Mouse (Mus musculus) bone marrow, adult 2 months (tissue): ENCODE data around the gene Tgm5. TPM values are rescaled to one million over a fixed set of nuclear protein-coding genes. Genes with fewer than 3 reads are reported as not detected.
A peak's percentile ranks its signal among the peaks of the same experiment; 100 is the strongest.
"Not testable (repeated sequence)": the region's sequence is repeated elsewhere in the genome, so short reads cannot be mapped to it uniquely, and the experiment has no call there.

Source experiments
- H3K27ac ChIP-seq: fragments of 200-500 bp; 2 replicates; pipeline ENCODE4 v1.5.1; 2012; ENCODE audit warnings: low read depth, mild to moderate bottlenecking, control low read depth, inconsistent platforms, low read length; ENCODE audit not compliant: control insufficient read depth, poor library complexity, insufficient read depth
- H3K4me1 ChIP-seq: fragments of 200-500 bp; 2 replicates; pipeline ENCODE4 v1.6.1; 2011; ENCODE audit warnings: low read length; ENCODE audit not compliant: control insufficient read depth, insufficient read depth
- H3K4me3 ChIP-seq: fragments of 200-500 bp; replicated peaks from 2 replicates; pipeline ENCODE3; 2011; ENCODE audit warnings: mild to moderate bottlenecking, low read depth, low read length, control low read depth; ENCODE audit not compliant: control insufficient read depth
- CTCF ChIP-seq: fragments of 200-500 bp; IDR thresholded peaks from 2 replicates; pipeline ENCODE4 v1.5.1; 2011; ENCODE audit warnings: low read length, control low read depth; ENCODE audit not compliant: control insufficient read depth, insufficient read depth
- POLR2A ChIP-seq: fragments of 200-500 bp; IDR thresholded peaks from 2 replicates; pipeline ENCODE4 v1.6.1; 2011; ENCODE audit warnings: low read depth, mild to moderate bottlenecking, control low read depth, low read length, borderline replicate concordance; ENCODE audit not compliant: control insufficient read depth
- WGBS: fragments of 180-500 bp; shearing (Covaris S2); methylation state at CpG from one replicate; pipeline ENCODE4 v1.1.7; 2018; 5-methylcytosine and 5-hydroxymethylcytosine counted together
- polyA plus RNA-seq: library from polyadenylated mRNA; stranded (reverse); fragments of >200 nt; gene quantifications from 2 replicates; pipeline ENCODE4 v1.2.4, GENCODE M21; 2011; ENCODE audit warnings: low replicate concordance; ENCODE audit not compliant: missing spikeins, insufficient read depth, insufficient read length

Gene Tgm5
- polyA plus RNA-seq, 1 experiment = not detected

DNA sequence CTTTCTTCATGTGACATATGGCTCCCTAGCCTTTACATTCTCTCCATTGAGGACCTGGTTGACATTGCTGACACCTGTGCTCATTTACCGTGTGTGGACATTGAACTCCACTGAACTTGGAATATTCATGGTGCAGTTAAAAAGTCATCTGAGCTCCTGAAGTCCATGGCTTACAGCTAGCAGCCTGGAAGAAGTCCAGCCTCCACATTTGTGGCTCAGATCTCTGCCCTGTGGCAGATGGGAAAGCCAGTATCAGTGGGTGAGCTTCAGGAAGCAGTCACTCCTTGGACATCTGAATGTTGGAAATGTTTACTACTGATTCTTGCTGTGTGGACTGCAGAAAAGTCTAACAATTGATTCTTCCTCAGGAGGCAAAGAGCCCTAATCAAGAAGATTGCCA is 78.7 kb downstream of the Tgm5 start:
- 96% methylated on average over 1 of the region's 1 CpGs for WGBS
- Histone ChIP-seq H3K27ac (no peak overlapping the region), H3K4me3 (no peak overlapping the region), H3K4me1 (no peaks in the 10 kb centered on the region; the same call in 1 of the 2 replicates)
- TF ChIP-seq POLR2A (no peak), CTCF (no peak)

- WGBS = 92% methylated on average over 7 of the region's 7 CpGs
- no peak overlapping the region for H3K27ac ChIP-seq
- no peak for TF ChIP-seq CTCF
- TF ChIP-seq POLR2A = no peak
- no peak overlapping the region for H3K4me3 ChIP-seq
- H3K4me1 ChIP-seq = no peaks in the 10 kb centered on the region; the same call in 1 of the 2 replicates
Observed at GRCm38 (mm10) chr2:121004018-121004811, 81.4 kb downstream of the Tgm5 start.

DNA sequence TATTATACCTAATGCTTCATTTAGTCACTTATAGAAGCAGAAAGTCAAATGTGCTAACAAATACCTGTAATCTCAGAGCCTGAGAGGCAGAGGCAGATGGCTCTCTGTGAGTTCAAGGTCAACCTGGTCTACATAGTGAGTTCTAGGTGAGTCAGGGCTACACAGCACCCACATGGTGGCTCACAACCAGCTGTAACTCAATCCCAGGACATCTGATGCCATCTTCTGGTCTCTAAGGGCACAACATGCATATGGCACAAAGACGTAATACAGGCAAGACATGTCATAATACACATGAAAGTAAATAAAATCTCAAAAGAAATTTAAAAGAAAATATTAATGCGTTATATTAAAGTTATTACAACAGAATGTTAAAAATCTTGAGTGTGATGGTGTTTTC is 82.1 kb downstream of the Tgm5 start:
- Histone ChIP-seq H3K4me1 (no peaks in the 10 kb centered on the region), H3K27ac (no peak overlapping the region), H3K4me3 (no peak overlapping the region)
- 76% methylated on average over 2 of the region's 2 CpGs for WGBS
- TF ChIP-seq POLR2A = no peak
- peak; percentile 33; the same call in 1 of the 2 replicates for TF ChIP-seq CTCF

GRCm38 (mm10) chr2:120998863-120999262 is 86.8 kb downstream of the Tgm5 start:
- H3K4me1 ChIP-seq = no peaks in the 10 kb centered on the region
- TF ChIP-seq CTCF (no peak), POLR2A (no peak)
- no peak overlapping the region for H3K4me3 ChIP-seq
- 66% methylated on average over 8 of the region's 8 CpGs for WGBS
- H3K27ac ChIP-seq = no peak overlapping the region

- not testable (repeated sequence) for H3K27ac ChIP-seq, H3K4me1 ChIP-seq, H3K4me3 ChIP-seq
- 44% methylated on average over 1 of the region's 1 CpGs for WGBS
Observed at GRCm38 (mm10) chr2:120996607-120997006, 89.0 kb downstream of the Tgm5 start.

Other genes starting within 250 kb of the Tgm5 start
- 17.6 and 25.6 TPM in 2 replicates for gene Cdan1, start 235.7 kb downstream of the Tgm5 start, polyA plus RNA-seq
- 0.66 and 0.67 TPM in 2 replicates for gene Ttbk2, start 235.2 kb downstream of the Tgm5 start, polyA plus RNA-seq
- 9.9 and 20.4 TPM in 2 replicates for gene Ubr1, start 115.1 kb downstream of the Tgm5 start, polyA plus RNA-seq
- gene Tmem62, start 108.8 kb downstream of the Tgm5 start, polyA plus RNA-seq = 2.7 and 4.0 TPM in 2 replicates
- gene Ccndbp1, start 77.4 kb downstream of the Tgm5 start, polyA plus RNA-seq = 79.1 and 115 TPM in 2 replicates
- 136 and 167 TPM in 2 replicates for gene Epb42, start 48.8 kb downstream of the Tgm5 start, polyA plus RNA-seq
- gene Tgm7, start 24.0 kb upstream of the Tgm5 start, polyA plus RNA-seq = not detected in 2 replicates
- 4.4 and 4.7 TPM in 2 replicates for gene Adal, start 54.6 kb upstream of the Tgm5 start, polyA plus RNA-seq
- 1.3 and 5.4 TPM in 2 replicates for gene Lcmt2, start 54.8 kb upstream of the Tgm5 start, polyA plus RNA-seq
- 12.1 and 17.0 TPM in 2 replicates for gene Tubgcp4, start 84.8 kb upstream of the Tgm5 start, polyA plus RNA-seq
- gene Zscan29, start 85.3 kb upstream of the Tgm5 start, polyA plus RNA-seq = 4.4 and 12.3 TPM in 2 replicates
- 14.8 and 20.1 TPM in 2 replicates for gene Trp53bp1, start 185.6 kb upstream of the Tgm5 start, polyA plus RNA-seq
- 0.55 and 0.59 TPM in 2 replicates for gene Map1a, start 203.8 kb upstream of the Tgm5 start, polyA plus RNA-seq